Mouse (Mus musculus) kidney, postnatal 0 days (tissue): ENCODE results near the gene Lsamp. TPM values are rescaled to one million over a fixed set of nuclear protein-coding genes. Genes with fewer than 3 reads are reported as not detected.

Experiments used
- ATAC-seq: fragments of 200-750 bp; cut with Nextera tagmentation; replicated peaks from 2 replicates; pipeline ENCODE4 v1.8.0; 2017; ENCODE audit warnings: low read depth, moderate number of reproducible peaks, moderate TSS enrichment, moderate library complexity; ENCODE audit not compliant: low FRiP score
- DNase-seq: peaks from one replicate; pipeline ENCODE4 v3.0.0-alpha.2; 2016; ENCODE audit warnings: low spot score
- H3K27ac ChIP-seq: fragments of 300-500 bp; sonication (generic); 2 replicates; pipeline ENCODE4 v1.5.1; 2014; ENCODE audit warnings: mild to moderate bottlenecking
- H3K27me3 ChIP-seq: fragments of 300-500 bp; sonication (generic); 2 replicates; pipeline ENCODE4 v1.6.1; 2014; ENCODE audit warnings: low read length, mixed read lengths; ENCODE audit not compliant: insufficient read depth
- H3K36me3 ChIP-seq: fragments of 300-500 bp; sonication (generic); 2 replicates; pipeline ENCODE4 v1.6.1; 2014; ENCODE audit warnings: low read length, mixed read lengths; ENCODE audit not compliant: insufficient read depth
- H3K4me1 ChIP-seq: fragments of 300-500 bp; sonication (generic); replicated peaks from 2 replicates; pipeline ENCODE4 v1.6.1; 2014; ENCODE audit warnings: antibody characterized with exemption, low read length, mixed read lengths; ENCODE audit not compliant: insufficient read depth
- H3K4me2 ChIP-seq: fragments of 300-500 bp; sonication (generic); 2 replicates; pipeline ENCODE4 v1.6.1; 2014; ENCODE audit warnings: mild to moderate bottlenecking, low read length, moderate library complexity, mixed read lengths
- H3K4me3 ChIP-seq: fragments of 300-500 bp; sonication (generic); replicated peaks from 2 replicates; pipeline ENCODE4 v1.5.1; 2014; ENCODE audit warnings: low read depth, low read length
- H3K9ac ChIP-seq: fragments of 300-500 bp; sonication (generic); 2 replicates; pipeline ENCODE4 v1.6.1; 2014; ENCODE audit warnings: low read depth, low read length
- H3K9me3 ChIP-seq: fragments of 300-500 bp; sonication (generic); replicated peaks from 2 replicates; pipeline ENCODE4 v1.6.1; 2016; ENCODE audit warnings: low read length, inconsistent platforms, mixed read lengths
- CTCF ChIP-seq: IDR thresholded peaks from 2 replicates; pipeline ENCODE4 v1.5.1; 2016; ENCODE audit warnings: antibody characterized with exemption, low read depth, mild to moderate bottlenecking, moderate library complexity
- WGBS: fragments of 180-500 bp; shearing (Covaris S2); extraction: QIAGEN DNeasy Blood & Tissue Kit; methylation state at CpG from one replicate; pipeline ENCODE4 v1.1.7; 2014; 5-methylcytosine and 5-hydroxymethylcytosine counted together
- polyA plus RNA-seq: library from polyadenylated mRNA; unstranded; fragments of >200 nt; fragmentation: Nextera tagmentation; extraction: Ambion mirVana; gene quantifications from 2 replicates; pipeline ENCODE4 v1.2.1, GENCODE M21; 2015

Lsamp gene
- polyA plus RNA-seq, 1 experiment from 2014 or later: 2.7 TPM

DNA sequence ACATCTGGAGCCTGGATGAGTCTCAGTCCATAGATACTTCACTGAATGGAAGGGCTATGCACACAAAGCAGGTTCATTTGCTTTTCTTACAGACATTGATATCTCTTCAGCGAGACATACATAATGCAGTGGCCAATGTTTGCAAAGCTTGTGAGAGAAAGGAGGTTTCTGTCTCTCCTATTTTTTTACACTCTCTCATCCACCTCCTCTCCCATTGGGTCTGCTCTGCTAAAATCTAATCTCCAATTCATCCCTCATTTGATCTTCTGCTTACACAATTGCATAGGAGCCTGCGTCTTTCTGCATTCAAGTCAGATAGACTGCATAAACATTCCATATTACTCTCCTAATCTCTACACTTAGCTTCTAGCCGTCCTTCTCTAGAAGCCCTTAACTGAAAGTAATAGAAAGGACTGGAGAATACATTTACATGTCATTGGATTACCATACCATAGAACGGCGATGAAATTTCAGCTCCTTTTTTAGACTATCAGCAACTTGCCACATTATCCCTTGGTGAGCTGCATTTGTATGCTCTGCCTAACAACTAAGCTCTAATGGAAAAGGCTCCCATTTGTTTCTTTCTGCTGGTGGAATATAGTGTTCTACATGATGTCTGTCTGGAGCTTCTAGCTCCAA is 1717.7 kb downstream of the Lsamp start:
- no peaks in the 10 kb centered on the region for H3K4me1 ChIP-seq
- no peak overlapping the region for H3K27ac ChIP-seq
- no peak for DNase-seq
- no peaks in the 10 kb centered on the region for H3K9me3 ChIP-seq
- H3K36me3 ChIP-seq: no peaks in the 10 kb centered on the region
- H3K4me2 ChIP-seq: no peak overlapping the region
- no peaks in the 10 kb centered on the region for H3K27me3 ChIP-seq
- no peak overlapping the region for H3K4me3 ChIP-seq
- 96% methylated on average over 5 of the region's 5 CpGs for WGBS
- TF ChIP-seq CTCF: no peak
- H3K9ac ChIP-seq: no peak overlapping the region
- no peak for ATAC-seq

DNA sequence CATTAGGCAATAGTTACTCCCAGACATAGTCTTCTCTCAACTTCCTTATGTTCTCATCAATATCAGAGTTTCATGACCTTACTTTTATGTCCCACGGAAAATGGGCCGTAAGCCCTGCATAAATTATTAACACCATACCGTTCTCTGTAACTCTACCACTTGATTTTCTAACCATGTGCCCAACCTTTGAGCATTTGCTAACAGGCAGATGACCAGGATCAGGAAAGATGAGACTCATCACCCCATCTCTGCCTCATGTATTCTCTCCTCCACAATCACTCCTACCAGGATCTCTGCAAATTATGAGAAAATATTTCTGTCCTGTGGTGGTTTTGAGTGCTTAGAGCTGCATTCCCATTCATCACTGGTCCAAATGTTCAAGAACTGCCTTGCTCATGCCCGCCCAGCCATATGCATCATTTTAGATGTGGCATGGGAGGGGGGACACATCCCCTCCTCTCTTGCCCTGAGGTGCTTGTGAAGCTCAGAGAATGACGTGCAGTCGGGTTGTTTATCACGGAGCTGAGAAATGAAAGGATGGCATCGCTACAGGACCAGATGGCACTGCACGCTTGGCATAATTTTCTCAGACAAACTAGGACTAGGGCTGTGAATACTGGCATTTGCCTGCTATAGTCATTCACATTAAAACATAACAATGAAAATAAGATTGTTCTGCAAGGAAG is 1744.9 kb downstream of the Lsamp start:
- Histone ChIP-seq H3K27me3 (no peaks in the 10 kb centered on the region), H3K4me2 (no peak overlapping the region), H3K9me3 (no peaks in the 10 kb centered on the region), H3K36me3 (no peaks in the 10 kb centered on the region), H3K9ac (no peak overlapping the region), H3K27ac (no peak overlapping the region), H3K4me3 (no peak overlapping the region), H3K4me1 (no peaks in the 10 kb centered on the region)
- no peak for DNase-seq
- TF ChIP-seq CTCF: no peak
- WGBS: 80% methylated on average over 9 of the region's 9 CpGs
- no peak for ATAC-seq

- Histone ChIP-seq H3K27ac (no peak overlapping the region), H3K4me1 (no peaks in the 10 kb centered on the region), H3K27me3 (no peaks in the 10 kb centered on the region), H3K4me3 (no peak overlapping the region), H3K36me3 (no peaks in the 10 kb centered on the region), H3K9me3 (no peaks in the 10 kb centered on the region), H3K4me2 (no peak overlapping the region), H3K9ac (no peak overlapping the region)
- DNase-seq: no peak
- no peak for TF ChIP-seq CTCF
- ATAC-seq: no peak
- WGBS: 76% methylated on average over 1 of the region's 1 CpGs
Observed at GRCm38 (mm10) chr16:41729911-41730310, 1745.8 kb downstream of the Lsamp start.

- Histone ChIP-seq H3K4me1 (0 out of 2 replicates have a peak, but pooled peaks cover 3% of the 10 kb centered on the region), H3K27ac (no peak overlapping the region), H3K4me2 (no peak overlapping the region), H3K27me3 (no peaks in the 10 kb centered on the region), H3K36me3 (no peaks in the 10 kb centered on the region), H3K9me3 (no peaks in the 10 kb centered on the region), H3K9ac (no peak overlapping the region), H3K4me3 (no peak overlapping the region)
- DNase-seq (peak; percentile 74), ATAC-seq (peak; percentile 95)
- TF ChIP-seq CTCF: no peak
- WGBS: 22% methylated on average over 4 of the region's 4 CpGs
Observed at GRCm38 (mm10) chr16:41745037-41745436, 1760.9 kb downstream of the Lsamp start.

- Histone ChIP-seq H3K27ac (no peak overlapping the region), H3K9ac (no peak overlapping the region), H3K27me3 (no peaks in the 10 kb centered on the region), H3K4me3 (no peak overlapping the region), H3K4me1 (0 out of 2 replicates have a peak, but pooled peaks cover 3% of the 10 kb centered on the region), H3K36me3 (no peaks in the 10 kb centered on the region), H3K9me3 (no peaks in the 10 kb centered on the region), H3K4me2 (no peak overlapping the region)
- no peak for DNase-seq
- no peak for TF ChIP-seq CTCF
- 88% methylated on average over 11 of the region's 11 CpGs for WGBS
- ATAC-seq: no peak
Observed at GRCm38 (mm10) chr16:41746235-41746911, 1762.2 kb downstream of the Lsamp start.

DNA sequence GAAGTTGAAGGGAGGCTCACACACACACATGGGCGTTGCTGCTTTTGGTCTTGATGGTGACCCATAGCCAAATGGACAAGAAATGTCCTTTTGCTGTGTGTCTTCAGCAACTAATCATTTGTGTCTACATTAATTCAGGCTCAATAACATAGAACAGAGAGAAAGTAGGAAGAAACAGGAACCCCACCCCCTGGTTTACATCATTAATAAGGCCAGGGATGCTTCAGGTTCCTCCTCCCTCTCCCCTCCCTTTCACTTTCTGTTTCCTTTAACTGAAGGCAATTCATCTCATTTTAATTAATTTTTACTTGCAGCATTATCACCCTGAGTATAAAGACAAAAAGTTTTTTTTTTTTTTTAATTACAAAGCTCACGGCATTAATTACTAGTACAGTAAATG is 1763.7 kb downstream of the Lsamp start:
- Histone ChIP-seq H3K4me2 (no peak overlapping the region), H3K27me3 (no peaks in the 10 kb centered on the region), H3K9ac (no peak overlapping the region), H3K36me3 (no peaks in the 10 kb centered on the region), H3K27ac (no peak overlapping the region), H3K4me1 (0 out of 2 replicates have a peak, but pooled peaks cover 3% of the 10 kb centered on the region), H3K4me3 (no peak overlapping the region), H3K9me3 (no peaks in the 10 kb centered on the region)
- 68% methylated on average over 2 of the region's 2 CpGs for WGBS
- ATAC-seq: no peak
- no peak for TF ChIP-seq CTCF
- DNase-seq: no peak
